Mouse (Mus musculus) limb, embryonic 14.5 days (tissue): ENCODE data around the gene Ttc4. TPM values are rescaled to one million over a fixed set of nuclear protein-coding genes. Genes with fewer than 3 reads are reported as not detected.

Source experiments
- ATAC-seq: fragments of 200-750 bp; cut with Nextera tagmentation; 2 replicates; pipeline ENCODE4 v1.8.0; 2017; ENCODE audit warnings: low read depth, moderate number of reproducible peaks, moderate TSS enrichment; ENCODE audit not compliant: low FRiP score
- DNase-seq: peaks from one replicate; pipeline ENCODE4 v3.0.0-alpha.2; 2015; ENCODE audit warnings: low spot score
- H3K27ac ChIP-seq: fragments of 300-500 bp; sonication (generic); replicated peaks from 2 replicates; pipeline ENCODE4 v1.5.1; 2014; ENCODE audit warnings: low read depth, mild to moderate bottlenecking, low read length, moderate library complexity, mixed read lengths
- H3K27me3 ChIP-seq: fragments of 300-500 bp; sonication (generic); 2 replicates; pipeline ENCODE4 v1.6.1; 2014; ENCODE audit warnings: low read length, mixed read lengths; ENCODE audit not compliant: control insufficient read depth, insufficient read depth
- H3K36me3 ChIP-seq: fragments of 300-500 bp; sonication (generic); 2 replicates; pipeline ENCODE4 v1.6.1; 2014; ENCODE audit warnings: mild to moderate bottlenecking, low read length, moderate library complexity, mixed read lengths; ENCODE audit not compliant: control insufficient read depth, insufficient read depth
- H3K4me1 ChIP-seq: fragments of 300-500 bp; sonication (generic); 2 replicates; pipeline ENCODE4 v1.6.1; 2014; ENCODE audit warnings: antibody characterized with exemption, low read length, mixed read lengths; ENCODE audit not compliant: control insufficient read depth, insufficient read depth
- H3K4me2 ChIP-seq: fragments of 300-500 bp; sonication (generic); replicated peaks from 2 replicates; pipeline ENCODE4 v1.6.1; 2014; ENCODE audit warnings: low read depth, mild to moderate bottlenecking, low read length, moderate library complexity; ENCODE audit not compliant: severe bottlenecking
- H3K4me3 ChIP-seq: fragments of 300-500 bp; sonication (generic); replicated peaks from 2 replicates; pipeline ENCODE4 v1.5.1; 2014; ENCODE audit warnings: low read length
- H3K9ac ChIP-seq: fragments of 300-500 bp; sonication (generic); 2 replicates; pipeline ENCODE4 v1.6.1; 2014; ENCODE audit warnings: mild to moderate bottlenecking, low read depth, low read length, moderate library complexity; ENCODE audit not compliant: severe bottlenecking
- H3K9me3 ChIP-seq: fragments of 300-500 bp; sonication (generic); 2 replicates; pipeline ENCODE4 v1.6.1; 2016; ENCODE audit warnings: low read length; ENCODE audit not compliant: control insufficient read depth
- POLR2A ChIP-seq: fragments of 200-500 bp; IDR thresholded peaks from 2 replicates; pipeline ENCODE4 v1.8.0; 2012; ENCODE audit warnings: inconsistent platforms, mild to moderate bottlenecking, moderate library complexity, borderline replicate concordance; ENCODE audit not compliant: insufficient read depth, insufficient read length; ENCODE audit errors: extremely low read depth
- WGBS: fragments of 180-500 bp; shearing (Covaris S2); extraction: QIAGEN DNeasy Blood & Tissue Kit; methylation state at CpG from one replicate; pipeline ENCODE4 v1.1.7; 2014; 5-methylcytosine and 5-hydroxymethylcytosine counted together
- polyA plus RNA-seq, 2 experiments: library from polyadenylated mRNA; depleted of rRNA in 1 of 2; stranded (reverse) in 1 of 2; unstranded in 1 of 2; fragments of >200 nt; fragmentation: Nextera tagmentation in 1 of 2; extraction: Ambion mirVana in 1 of 2; gene quantifications; 2 replicates each; pipeline versions ENCODE4 v1.2.1 to v1.2.3; 2012 to 2014

The Ttc4 gene
- polyA plus RNA-seq, 2 experiments = 75.0 to 147 TPM

GRCm38 (mm10) chr4:106705096-106705665 is 26.4 kb upstream of the Ttc4 start:
- H3K36me3 ChIP-seq = no peaks in the 10 kb centered on the region
- H3K9ac ChIP-seq = no peak overlapping the region
- H3K27me3 ChIP-seq = no peaks in the 10 kb centered on the region
- 54% methylated on average over 8 of the region's 8 CpGs for WGBS
- no peaks in the 10 kb centered on the region for H3K9me3 ChIP-seq
- DNase-seq (no peak), ATAC-seq (no peak)
- no peak for TF ChIP-seq POLR2A
- no peak overlapping the region for H3K27ac ChIP-seq
- no peak overlapping the region for H3K4me3 ChIP-seq
- H3K4me2 ChIP-seq = no peak overlapping the region
- H3K4me1 ChIP-seq = peaks cover 10% of the 10 kb centered on the region

GRCm38 (mm10) chr4:106704416-106704815 is 25.7 kb upstream of the Ttc4 start:
- Histone ChIP-seq H3K4me1 (peaks cover 12% of the 10 kb centered on the region), H3K9ac (no peak overlapping the region), H3K9me3 (no peaks in the 10 kb centered on the region), H3K27ac (no peak overlapping the region), H3K36me3 (no peaks in the 10 kb centered on the region), H3K4me2 (no peak overlapping the region), H3K27me3 (no peaks in the 10 kb centered on the region), H3K4me3 (no peak overlapping the region)
- WGBS = 72% methylated on average over 11 of the region's 11 CpGs
- no peak for TF ChIP-seq POLR2A
- DNase-seq (no peak), ATAC-seq (no peak)

GRCm38 (mm10) chr4:106703956-106704355 is 25.2 kb upstream of the Ttc4 start:
- Histone ChIP-seq H3K4me3 (no peak overlapping the region), H3K4me1 (peaks cover 12% of the 10 kb centered on the region), H3K9me3 (no peaks in the 10 kb centered on the region), H3K27ac (no peak overlapping the region), H3K36me3 (no peaks in the 10 kb centered on the region), H3K9ac (no peak overlapping the region), H3K27me3 (no peaks in the 10 kb centered on the region), H3K4me2 (no peak overlapping the region)
- 77% methylated on average over 10 of the region's 10 CpGs for WGBS
- ATAC-seq (no peak), DNase-seq (no peak)
- no peak for TF ChIP-seq POLR2A

GRCm38 (mm10) chr4:106700798-106701197 is 22.1 kb upstream of the Ttc4 start:
- 16% methylated on average over 4 of the region's 4 CpGs for whole genome bisulfite sequencing
- no peak for TF ChIP-seq POLR2A

GRCm38 (mm10) chr4:106699989-106700388 is 21.2 kb upstream of the Ttc4 start:
- Histone ChIP-seq H3K4me1 (peaks cover 12% of the 10 kb centered on the region), H3K4me2 (no peak overlapping the region), H3K36me3 (no peaks in the 10 kb centered on the region), H3K27me3 (no peaks in the 10 kb centered on the region), H3K27ac (no peak overlapping the region), H3K9me3 (no peaks in the 10 kb centered on the region), H3K9ac (no peak overlapping the region), H3K4me3 (no peak overlapping the region)
- ATAC-seq = no peak; the same call in 1 of the 2 replicates
- 15% methylated on average over 9 of the region's 9 CpGs for WGBS
- TF ChIP-seq POLR2A = no peak
- DNase-seq = peak; percentile 42

More at GRCm38 (mm10) chr4:106700798-106701197, 22.1 kb upstream of the Ttc4 start:
- ATAC-seq (peak; percentile 60; the same call in 1 of the 2 replicates), DNase-seq (peak; percentile 55)
- H3K9me3 ChIP-seq = no peaks in the 10 kb centered on the region
- no peak overlapping the region for H3K27ac ChIP-seq
- no peak overlapping the region for H3K4me3 ChIP-seq
- no peaks in the 10 kb centered on the region for H3K36me3 ChIP-seq
- H3K27me3 ChIP-seq = no peaks in the 10 kb centered on the region
- peak overlapping the region; percentile 34 for H3K9ac ChIP-seq
- peak overlapping the region; percentile 26 for H3K4me2 ChIP-seq
- H3K4me1 ChIP-seq = peaks cover 12% of the 10 kb centered on the region

GRCm38 (mm10) chr4:106693841-106694430 is 15.2 kb upstream of the Ttc4 start:
- no peak for TF ChIP-seq POLR2A
- Histone ChIP-seq H3K4me2 (no peak overlapping the region), H3K4me1 (no peaks in the 10 kb centered on the region), H3K36me3 (no peaks in the 10 kb centered on the region), H3K4me3 (no peak overlapping the region), H3K27me3 (no peaks in the 10 kb centered on the region), H3K9me3 (no peaks in the 10 kb centered on the region), H3K27ac (no peak overlapping the region), H3K9ac (no peak overlapping the region)
- no peak for ATAC-seq
- WGBS = 81% methylated on average over 15 of the region's 15 CpGs
- DNase-seq = no peak
